Mouse (Mus musculus) thymus, postnatal 14 days (tissue): ENCODE data around the gene Cuta.

Source experiments
- DNase-seq: peaks from one replicate; pipeline ENCODE4 v3.0.0; 2021

Gene Cuta

DNA sequence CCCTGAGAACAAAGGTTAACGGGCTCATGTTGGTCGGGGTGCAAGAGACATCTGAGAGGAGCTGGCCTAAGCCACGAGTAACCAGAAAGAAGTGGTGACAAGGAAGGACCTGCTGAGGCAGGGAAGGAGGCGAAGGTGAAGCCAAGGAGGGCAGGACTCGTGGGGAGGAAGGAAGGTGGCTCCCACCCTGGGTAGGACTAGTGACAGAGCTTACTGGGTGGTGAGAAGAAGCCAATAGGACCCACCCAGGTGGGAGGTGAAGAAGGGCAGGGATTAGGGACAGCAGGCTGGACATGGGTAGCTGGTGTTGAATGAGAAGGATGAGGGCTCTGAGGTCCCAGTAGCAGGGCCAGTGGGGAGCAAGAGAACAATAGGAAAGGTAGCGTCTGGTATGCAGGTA lies 13.8 kb upstream of the Cuta start:
- DNase-seq = no peak

DNA sequence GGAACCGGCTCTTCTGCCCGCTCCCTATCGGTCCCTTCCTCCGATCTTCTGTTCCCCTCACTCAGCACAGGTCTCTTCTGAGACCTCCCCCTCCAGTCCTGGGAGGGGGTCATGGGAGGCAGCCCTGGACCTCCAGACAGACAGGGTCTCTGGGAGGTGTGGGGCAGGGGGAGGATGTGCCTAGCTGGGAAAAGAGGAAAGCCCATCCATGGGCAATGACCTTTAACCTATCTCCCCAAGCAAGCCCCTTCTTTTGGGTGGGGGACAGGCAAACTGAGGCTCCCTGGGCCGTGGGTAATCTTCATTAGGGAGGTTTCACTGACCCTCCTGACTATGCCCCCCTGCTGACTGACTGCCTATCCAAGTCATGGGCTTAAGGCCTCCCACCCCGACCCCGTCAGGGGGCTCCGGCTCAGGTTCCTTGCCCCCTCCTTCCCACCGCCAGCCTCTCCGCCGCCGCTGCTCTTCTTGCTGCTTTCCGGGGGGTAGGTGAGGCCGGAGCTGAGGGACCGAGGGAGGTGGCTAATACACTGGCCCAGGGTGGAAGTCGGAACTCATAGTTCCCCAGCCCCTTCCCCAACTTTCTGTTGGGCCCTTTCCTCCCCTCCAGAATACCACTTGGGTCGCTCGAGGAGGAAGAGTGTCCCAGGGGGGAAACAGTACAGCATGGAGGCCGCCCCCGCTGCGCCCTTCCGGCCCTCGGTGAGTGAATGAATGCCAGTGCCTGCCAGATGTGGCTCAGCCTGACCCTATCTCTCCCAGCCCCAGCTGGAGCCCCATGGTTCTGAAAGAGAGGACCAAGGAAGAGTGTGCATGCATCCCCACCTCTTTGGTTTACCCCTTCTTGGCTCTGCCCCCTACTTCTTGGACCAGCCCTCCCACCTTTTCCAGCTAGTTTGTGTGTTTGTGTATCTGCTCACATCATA lies 12.8 kb upstream of the Cuta start:
- peak; percentile 47 for DNase-seq

DNA sequence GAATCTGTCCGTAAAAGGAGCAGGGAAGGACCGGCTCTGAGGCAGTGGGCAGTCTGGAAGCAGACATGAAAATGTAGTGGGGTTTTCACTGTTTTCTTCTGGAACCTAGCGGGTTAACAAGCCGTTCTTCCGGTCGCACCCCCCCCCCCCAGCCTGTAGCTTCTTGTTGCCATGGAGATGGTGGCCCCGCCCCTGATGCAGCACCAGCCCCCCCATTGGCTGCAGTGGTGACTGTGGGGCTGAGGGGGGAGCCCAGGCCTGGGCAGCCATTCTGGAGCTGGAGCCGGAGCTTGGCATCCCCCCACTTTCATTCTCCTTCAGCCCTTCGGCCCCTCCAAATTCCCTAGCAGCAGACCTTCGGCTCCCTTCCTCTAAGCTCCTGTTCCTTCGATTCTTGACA lies 12.0 kb upstream of the Cuta start:
- peak; percentile 91 for DNase-seq

DNA sequence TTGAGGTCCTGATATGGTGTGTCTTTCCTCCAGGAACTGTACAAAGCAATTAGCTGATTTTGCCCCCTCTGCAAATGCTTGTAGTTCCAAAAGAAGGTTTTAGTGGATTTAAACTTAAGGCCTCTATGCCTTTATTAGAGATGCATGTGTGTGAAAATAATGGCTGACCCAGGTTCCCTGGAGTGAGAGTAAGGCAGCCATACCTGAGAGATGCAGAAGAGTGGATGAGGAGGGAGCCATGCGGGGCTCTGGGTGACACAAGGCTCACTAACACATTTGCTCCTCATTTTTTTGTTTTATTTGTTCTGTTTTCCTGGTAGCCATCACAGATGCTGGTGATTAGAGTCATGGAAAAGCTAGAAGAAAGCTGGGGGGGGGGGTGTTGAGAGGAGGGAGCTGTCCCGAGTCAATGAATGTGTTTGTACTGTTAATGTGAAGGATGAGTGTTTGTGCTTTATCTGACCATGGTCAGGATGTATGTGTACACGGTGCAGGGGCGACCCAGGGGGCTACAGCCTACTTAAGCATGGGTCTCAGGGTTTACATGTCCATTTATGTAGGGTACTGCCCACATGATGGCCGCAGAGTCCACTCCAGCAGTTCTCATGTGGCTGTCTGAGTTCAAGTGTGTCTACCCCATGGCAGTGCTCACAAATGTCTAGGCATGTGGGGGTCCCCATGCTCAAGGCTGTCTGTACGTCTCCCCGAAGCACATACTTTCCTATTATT lies 11.4 kb upstream of the Cuta start:
- no peak for DNase-seq

DNA sequence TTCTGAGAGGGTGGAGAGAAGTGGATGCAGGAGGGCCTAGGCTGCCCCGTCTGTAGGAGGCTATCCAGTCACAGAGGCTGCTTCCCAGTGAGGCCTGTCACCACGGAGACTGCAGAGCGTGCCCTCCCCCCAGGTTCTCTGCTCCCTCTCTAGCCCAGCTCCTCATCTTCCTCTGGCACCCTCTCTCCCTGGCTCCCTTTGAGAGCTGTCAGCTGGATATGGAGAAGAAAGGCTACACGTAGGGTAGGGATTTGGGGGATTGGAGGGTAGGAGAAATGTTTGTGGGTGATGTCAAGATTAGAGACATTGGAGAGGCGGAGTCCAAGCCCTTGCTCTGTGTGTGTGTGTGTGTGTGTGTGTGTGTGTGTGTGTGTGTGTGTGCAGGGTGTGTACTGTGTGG lies 10.5 kb upstream of the Cuta start:
- DNase-seq = no peak

DNA sequence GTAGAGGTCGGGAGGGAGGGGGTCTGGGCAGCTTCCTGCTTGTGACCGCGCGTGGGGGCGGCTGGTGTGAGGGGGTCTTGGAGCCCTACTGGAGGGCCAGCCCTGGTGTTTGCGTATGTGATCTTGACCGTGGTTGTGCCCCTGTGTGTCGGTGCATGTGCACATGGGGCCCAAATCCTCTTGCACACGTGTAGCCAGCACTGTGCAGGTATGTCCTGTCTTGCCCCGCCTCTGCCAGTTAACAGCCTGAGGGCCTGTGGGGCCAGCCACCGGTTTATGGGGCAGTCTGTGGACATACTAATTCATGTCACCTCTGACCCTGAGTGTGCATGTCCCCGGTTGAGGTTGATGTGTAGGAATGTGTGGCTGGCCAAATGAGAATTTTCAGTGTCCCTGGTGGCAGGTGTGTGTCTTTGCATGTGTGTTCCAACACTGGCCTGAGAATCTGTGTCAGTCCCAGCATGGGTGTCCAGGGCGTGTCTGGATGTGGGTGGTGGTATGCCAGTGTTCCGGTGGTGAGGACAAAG lies 9.7 kb upstream of the Cuta start:
- peak; percentile 36 for DNase-seq

DNA sequence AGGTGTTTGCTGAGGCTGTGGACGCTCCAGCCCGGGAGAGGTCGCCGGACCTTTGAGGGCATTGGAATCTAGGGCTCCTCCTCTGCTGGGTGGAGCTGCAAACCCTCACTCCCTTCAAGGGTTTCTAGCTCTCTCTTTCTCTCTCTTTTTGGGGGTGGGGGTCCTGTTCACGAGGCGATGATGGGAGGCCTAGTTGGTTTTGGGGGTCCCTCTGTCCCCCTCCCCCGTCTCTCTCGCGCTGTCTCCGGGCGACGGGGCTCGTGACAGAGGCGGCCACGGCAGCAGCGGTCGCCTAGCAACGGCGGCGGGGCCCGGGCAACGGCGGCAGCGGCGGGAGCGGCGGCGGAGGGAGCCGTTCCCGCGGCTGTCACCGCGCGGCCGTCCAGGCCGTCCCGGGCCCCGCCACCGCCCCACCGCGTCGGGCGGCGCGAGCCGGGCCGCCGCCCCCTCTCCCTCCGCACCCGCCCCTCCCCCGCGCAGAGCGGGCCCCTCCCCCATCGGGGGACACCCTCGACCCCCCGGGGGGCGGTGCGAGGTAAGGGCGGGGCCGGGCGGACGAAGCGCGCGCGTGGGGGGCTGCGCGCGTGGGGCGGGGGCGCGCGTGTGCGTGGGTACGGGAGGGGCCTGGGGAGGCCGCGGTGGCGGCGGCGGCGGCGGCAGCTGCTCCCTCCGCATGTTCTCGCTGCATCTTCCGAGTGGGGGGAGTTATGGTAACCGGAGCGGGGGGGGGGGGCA lies 9.1 kb upstream of the Cuta start:
- peak; percentile 49 for DNase-seq

DNA sequence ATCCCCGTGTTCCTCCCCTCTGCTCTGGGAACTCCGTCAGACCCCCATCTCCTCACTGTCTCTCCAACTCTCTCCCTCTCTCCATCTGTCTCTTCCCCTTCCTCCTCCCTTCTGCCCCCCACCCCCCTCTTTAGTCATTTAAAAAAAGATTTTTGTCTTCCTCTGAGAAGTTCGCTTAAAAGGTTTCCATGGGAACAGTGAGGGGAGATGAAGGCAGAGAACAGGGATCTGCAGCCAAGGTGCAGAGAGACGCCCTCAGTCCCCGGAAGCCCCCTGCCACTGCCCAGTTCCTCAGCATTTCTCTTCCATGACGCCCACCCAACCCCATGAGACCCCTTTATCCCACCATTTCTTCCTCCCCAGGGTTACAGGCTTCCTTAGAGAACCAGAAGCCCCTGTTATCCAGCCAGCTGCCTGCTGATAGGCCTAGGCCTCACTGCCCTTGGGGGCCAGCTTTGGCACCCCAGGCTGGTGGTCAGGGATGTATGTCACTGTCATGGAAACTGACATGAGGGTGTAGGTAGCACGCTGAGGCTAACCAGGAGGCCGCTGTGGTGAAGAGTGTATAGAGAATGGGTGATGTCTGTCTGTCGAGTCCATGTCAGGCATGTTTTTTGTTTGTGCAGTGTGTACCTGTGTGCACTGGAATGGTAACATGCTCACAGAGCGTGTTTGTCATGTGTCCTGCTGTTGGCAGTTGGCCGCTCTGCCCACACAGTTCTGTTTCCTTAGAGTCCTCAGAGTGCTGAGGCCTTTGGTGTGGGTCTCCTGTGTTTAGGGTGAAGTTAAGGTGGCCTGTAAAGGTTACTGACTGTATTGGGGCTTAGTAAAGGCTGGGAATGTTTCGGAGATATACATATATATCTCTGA lies 8.1 kb upstream of the Cuta start:
- no peak for DNase-seq

DNA sequence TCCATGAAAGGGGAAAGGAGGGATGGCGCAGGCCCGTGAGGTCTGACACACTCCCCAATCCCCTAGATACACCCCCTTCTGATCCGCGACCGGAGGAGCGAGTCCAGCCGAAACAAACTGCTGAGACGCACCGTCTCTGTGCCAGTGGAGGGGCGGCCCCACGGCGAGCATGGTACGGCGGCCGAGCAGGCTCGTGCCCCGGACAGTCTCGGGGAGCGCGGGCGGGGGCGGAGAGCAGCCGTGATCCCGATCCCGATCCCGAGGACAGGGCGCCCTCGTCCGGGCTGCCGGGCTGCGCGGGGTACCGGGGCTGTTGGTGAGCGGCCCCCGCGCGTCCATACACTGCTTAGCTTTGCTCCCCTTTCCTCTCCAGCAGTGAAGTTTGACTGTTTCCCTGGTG lies 7.2 kb upstream of the Cuta start:
- peak; percentile 48 for DNase-seq

DNA sequence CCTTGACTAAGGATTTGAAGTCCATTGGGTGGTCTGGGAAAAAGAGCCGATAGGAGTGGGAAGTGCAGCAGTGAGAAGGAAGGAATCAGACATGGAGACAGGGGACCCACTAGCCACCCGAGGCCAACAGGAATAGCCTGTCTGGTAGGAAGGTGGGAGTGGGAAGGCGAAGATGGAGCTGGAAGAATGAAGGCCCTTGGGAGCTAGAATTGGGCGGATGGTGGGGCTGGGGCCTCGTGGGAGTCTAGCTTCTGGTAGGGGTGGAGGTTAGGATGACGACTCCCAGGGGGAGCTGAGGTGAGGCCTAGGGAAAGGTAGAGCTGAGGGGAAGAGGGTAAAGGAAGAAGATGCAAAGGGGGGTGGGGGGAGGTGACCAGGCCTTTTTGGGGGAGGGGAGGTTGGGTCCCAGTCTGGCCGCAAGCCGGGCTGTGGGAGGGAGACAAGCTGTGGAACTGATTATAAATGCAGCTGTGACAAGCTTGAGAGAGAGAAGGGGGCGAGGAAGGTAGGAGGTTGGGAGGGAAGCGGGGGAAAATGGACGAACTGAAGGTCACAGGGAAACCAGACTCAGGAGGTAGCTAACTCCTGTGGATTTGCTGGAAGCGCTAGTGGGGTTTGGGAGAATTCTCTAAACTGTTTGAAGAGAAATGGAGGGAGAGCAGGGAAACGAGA lies 6.6 kb upstream of the Cuta start:
- no peak for DNase-seq

DNA sequence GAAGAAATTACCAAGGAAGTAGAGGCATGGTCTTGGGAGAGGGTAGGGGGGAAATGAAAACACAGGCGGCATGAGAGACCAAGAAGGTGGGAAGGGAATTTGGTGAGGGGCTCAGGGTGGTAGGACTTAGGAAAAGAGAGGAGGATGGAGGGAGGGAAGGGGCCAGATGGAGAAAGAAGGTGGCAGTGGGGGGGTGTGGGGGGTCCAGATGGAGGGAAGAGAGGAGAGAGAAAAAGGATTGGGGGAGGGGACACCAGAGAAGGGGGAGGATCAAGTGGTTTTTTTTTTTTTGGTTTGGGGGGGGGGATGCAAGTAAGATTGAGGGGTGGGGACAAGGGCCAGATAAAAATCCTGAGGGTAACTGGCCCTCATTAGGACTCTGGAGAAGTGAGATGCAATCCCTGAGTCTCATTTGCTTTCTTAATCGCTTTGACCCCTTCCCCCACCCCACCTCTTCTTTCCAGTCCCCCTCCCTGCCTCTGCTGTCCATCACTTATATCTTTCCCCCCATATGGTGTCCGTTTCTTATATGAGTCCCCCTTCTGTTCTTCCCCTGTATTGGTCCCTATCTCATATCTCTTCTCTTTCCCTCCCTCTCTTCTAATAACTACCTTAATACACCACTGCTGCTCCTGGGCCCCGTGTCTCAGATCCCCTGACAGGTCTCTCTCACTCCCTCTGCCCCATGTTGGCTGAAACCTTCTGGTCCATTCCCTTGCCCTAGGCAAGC lies 2.6 kb upstream of the Cuta start:
- DNase-seq = no peak

DNA sequence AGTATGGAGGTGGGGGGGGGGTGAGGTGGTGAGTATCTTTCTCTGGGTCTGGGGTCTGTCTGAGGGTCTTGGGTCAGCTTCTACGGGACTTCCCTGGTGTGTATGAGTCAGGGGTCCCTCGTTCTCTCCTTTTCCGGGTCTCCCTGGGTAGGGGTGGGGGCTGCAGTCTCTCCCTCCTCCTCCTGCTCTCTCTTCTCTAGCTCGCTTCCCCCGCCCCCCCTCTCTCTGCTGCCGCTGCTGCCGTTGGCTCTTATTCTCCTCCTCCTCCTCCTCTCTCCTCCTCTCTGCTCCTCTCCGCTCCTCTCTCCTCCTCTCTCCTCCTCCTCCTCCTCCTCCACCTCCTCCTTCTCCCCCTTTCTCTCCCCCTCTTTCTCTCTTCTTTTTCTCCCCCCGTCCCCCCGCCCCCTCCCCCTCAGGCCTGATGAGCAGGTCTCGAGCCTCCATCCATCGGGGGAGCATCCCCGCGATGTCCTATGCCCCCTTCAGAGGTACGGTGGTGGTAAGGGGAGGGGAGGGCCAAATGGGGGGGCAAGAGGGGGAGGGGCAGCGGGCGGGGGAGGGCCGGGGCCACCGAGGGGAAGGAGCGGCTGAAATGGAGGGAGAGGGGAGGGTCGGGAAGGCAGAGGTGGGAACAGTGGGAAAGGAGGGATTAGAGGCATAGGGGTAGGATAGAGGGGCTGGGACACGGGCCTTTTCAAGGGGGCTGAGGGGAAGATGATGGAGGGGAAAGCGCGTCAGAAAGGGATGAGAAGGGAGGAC lies 1.8 kb upstream of the Cuta start, which contains the start of gene Syngap1:
Gene Syngap1 (plus strand): TSS at position 223 of the 759 bp plus-strand sequence.
- peak; percentile 54 for DNase-seq

DNA sequence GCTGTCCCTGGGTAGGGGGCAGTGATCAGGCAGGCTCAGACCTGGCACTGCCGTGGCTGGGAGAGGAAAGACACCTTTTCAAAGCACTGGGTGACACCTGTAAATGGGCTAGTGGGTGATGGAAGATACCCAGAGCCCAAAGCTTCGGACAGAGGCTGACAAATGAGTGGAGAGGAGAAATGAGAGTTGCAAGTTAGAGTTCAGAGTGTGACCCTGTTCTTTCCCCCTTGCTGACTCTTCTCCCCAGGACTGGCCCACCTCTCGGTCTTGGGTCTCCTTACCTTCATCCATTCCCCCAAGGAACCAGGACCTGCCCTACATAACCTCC lies 568 bp upstream of the Cuta start:
- no peak for DNase-seq

DNA sequence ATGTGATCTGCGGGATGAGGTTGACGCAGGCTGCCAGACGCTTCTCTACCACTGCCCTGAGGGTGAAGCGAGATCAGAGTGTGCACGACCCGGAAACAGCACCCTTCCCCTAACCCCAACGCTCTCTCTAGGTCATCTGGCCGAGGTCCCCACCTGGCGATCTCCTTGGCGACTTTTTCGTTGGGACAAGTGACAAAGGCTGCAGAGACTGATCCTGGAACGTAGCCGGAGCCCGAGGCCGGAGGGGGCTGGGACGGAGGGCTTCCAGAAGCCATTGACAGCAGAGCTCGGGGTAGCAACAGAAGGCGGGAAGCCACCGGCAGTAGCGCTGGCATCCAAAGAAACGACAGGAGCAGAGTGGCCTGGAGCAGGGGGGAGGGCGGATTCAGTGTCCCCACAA lies 638 bp downstream of the Cuta start:
- DNase-seq = no peak

DNA sequence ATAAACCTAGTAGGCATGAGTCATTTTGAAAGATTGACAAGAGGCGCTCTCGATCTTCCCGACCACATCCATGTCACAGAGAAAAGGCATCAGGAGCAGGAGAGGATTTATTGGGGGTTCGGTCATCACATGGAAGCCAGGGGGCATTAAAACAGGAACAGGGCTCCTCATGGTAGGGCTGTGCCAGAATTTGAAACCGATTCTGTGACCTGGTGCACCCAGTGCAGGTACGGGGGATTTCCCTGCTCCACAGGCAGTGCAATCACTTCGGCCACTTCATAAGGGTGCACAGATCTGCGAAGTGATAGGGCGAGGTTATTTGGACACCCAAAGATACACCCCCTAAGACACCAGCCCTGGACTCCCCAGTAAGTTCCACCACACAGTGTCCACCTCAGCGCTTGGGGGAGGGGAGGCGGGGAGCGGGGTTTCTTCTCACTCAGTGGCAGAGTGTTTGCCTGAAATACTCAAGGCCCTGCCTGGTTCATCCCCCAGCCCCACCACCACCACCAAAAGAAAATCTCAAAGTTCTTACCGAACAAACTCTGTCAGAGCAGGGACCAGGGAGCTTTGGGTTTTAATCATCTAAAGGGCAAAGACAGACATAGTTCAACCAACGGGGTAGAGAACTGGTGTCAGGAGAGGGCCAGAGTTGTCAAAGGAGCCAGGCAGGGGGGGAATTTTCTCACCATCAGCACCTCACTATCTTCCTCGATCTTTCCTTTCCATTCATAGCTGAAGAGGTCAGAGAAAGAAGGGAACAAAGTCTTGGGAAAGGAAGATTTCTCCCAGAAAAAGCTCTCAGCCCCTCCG lies 1.3 kb downstream of the Cuta start:
- DNase-seq = no peak

DNA sequence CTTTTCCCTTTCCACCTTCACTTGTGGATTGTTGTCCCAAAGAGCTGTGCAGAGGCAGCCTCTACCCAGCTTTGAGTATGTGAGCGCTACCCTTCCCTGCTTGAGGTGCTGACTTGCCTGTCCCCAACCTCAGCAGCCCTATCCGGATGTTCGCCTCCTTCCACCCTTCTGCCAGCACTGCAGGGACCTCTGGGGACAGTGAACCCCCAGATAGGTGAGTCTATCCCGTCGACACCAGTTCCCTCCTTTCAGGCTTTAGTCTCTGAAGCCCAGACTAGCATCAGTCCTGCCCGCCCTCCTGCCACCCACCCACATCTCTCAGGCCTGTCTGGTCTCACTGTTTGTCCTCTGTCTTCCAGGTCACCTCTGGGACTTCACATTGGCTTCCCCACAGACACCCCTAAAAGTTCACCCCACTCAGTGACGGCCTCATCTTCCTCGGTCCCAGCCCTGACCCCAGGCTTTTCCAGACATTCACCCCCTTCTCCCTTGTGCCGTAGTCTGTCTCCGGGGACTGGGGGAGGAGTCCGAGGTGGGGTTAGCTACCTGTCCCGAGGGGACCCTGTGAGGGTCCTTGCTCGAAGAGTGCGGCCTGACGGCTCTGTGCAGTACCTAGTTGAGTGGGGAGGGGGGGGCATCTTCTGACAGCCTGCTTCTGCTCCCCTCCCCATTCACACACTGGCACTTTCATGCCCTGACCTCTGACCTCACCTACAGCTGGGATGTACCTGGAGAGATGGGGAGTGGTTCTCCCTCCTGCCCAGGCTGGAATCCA lies 2.3 kb downstream of the Cuta start:
- no peak for DNase-seq

DNA sequence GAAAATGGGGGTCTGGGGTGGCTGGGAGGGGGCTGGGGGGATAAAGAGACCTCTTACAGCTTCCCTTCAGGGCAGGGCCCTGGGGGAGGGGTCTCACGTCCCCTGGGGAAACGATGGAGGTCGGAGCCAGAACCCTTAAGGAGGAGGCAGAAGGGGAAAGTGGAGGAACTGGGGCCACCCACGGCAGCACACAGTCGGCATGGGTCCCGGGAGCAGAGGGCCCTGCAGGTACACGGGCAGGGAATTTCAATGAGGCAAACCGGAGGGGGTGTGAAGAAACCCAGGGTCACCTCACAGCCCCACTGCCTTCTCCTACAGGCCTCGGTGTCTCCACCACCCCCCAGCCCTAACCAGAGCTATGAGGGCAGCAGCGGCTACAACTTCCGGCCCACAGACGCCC lies 2.9 kb downstream of the Cuta start:
- no peak for DNase-seq

DNA sequence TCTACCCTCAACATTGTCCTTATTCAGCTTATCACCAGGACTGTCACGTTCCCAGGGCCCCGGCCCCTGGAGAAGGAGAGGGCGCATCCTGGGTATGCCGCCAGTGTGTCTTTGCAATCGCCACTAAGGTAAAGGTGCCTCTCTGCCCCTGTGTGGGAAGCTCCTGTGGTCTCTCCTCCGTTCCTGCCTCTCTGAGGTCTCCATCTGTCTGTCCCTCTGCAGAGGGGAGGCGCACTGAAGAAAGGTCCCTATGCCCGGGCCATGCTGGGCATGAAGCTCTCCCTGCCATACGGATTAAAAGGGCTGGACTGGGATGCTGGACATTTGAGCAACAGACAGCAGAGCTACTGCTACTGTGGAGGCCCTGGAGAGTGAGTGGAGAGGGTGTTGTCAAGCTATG lies 4.3 kb downstream of the Cuta start:
- no peak for DNase-seq
